Mouse (Mus musculus): ENCODE measurements around the gene Vwa5b2.

DNA sequence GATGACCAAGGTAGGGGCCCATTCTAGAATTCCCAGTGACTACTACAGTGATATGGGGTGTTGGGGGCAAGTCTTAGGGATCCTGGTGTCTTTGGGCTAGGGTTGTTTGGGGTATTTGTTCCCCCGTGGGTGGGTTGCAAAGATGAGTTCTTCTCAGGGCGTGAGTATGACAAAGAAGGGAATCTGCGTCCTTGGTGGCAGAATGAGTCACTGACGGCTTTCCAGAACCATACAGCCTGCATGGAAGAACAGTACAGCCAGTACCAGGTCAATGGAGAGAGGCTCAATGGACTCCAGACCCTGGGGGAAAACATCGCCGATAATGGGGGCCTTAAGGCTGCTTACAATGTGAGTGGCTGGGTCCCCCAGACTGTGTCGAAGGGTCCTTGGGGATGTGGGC is 54.6 kb downstream of the Vwa5b2 start:
- TF ChIP-seq CTCF (IDR thresholded peaks at IDR 0.05; ENCODE audit: low read depth) (no peak), EP300 (IDR thresholded peaks at IDR 0.05; ENCODE audit: low read depth) (no peak)

Measured in liver, embryonic 14.5 days (tissue).